Mouse (Mus musculus): ENCODE data around the gene Grm2. TPM values are rescaled to one million over a fixed set of nuclear protein-coding genes. Genes with fewer than 3 reads are reported as not detected.

The Grm2 gene
- not detected in 2 replicates for polyA plus RNA-seq (2012; ENCODE audit: low replicate concordance)

GRCm38 (mm10) chr9:106655884-106656720 is at the start of gene Grm2:
Gene Grm2 (minus strand): TSS chr9:106656082.

GRCm38 (mm10) chr9:106685249-106686101 is 29.6 kb upstream of the Grm2 start, which contains the start of gene Tex264:
Gene Tex264 (minus strand): TSS chr9:106685927.

GRCm38 (mm10) chr9:106626282-106626681 is 29.6 kb downstream of the Grm2 start, which contains the start of gene Iqcf6:
Gene Iqcf6 (plus strand): TSS chr9:106626582.

Other genes starting within 250 kb of the Grm2 start
- gene Rpl29, start 226.6 kb downstream of the Grm2 start, polyA plus RNA-seq (2012; ENCODE audit: low replicate concordance): 53.8 and 70.0 TPM in 2 replicates
- gene Acy1, start 217.8 kb downstream of the Grm2 start, polyA plus RNA-seq (2012; ENCODE audit: low replicate concordance): 7.9 and 24.2 TPM in 2 replicates
- gene Abhd14b, start 208.6 kb downstream of the Grm2 start, polyA plus RNA-seq (2012; ENCODE audit: low replicate concordance): 0.25 and 3.2 TPM in 2 replicates
- gene Abhd14a, start 208.4 kb downstream of the Grm2 start, polyA plus RNA-seq (2012; ENCODE audit: low replicate concordance): 6.5 and 44.6 TPM in 2 replicates
- gene Pcbp4, start 202.8 kb downstream of the Grm2 start, polyA plus RNA-seq (2012; ENCODE audit: low replicate concordance): 17.0 and 27.3 TPM in 2 replicates
- 0.08 TPM in 1 of 2 replicates, not detected in the other for gene Gpr62, start 190.1 kb downstream of the Grm2 start, polyA plus RNA-seq (2012; ENCODE audit: low replicate concordance)
- 642 and 1,004 TPM in 2 replicates for gene Rrp9, start 180.1 kb downstream of the Grm2 start, polyA plus RNA-seq (2012; ENCODE audit: low replicate concordance)
- 12.2 and 22.5 TPM in 2 replicates for gene Parp3, start 179.1 kb downstream of the Grm2 start, polyA plus RNA-seq (2012; ENCODE audit: low replicate concordance)
- not detected in 2 replicates for gene Iqcf1, start 156.1 kb downstream of the Grm2 start, polyA plus RNA-seq (2012; ENCODE audit: low replicate concordance)
- not detected in 2 replicates for gene Iqcf5, start 141.5 kb downstream of the Grm2 start, polyA plus RNA-seq (2012; ENCODE audit: low replicate concordance)
- gene Iqcf3, start 94.5 kb downstream of the Grm2 start, polyA plus RNA-seq (2012; ENCODE audit: low replicate concordance): not detected in 2 replicates
- not detected in 2 replicates for gene Iqcf4, start 85.1 kb downstream of the Grm2 start, polyA plus RNA-seq (2012; ENCODE audit: low replicate concordance)
- gene Iqcf6, start 29.5 kb downstream of the Grm2 start, polyA plus RNA-seq (2012; ENCODE audit: low replicate concordance): not detected in 2 replicates
- gene Tex264, start 29.8 kb upstream of the Grm2 start, polyA plus RNA-seq (2012; ENCODE audit: low replicate concordance): 54.6 and 67.6 TPM in 2 replicates
- gene Rad54l2, start 133.1 kb upstream of the Grm2 start, polyA plus RNA-seq (2012; ENCODE audit: low replicate concordance): 3.3 and 7.6 TPM in 2 replicates
- 1.4 and 8.7 TPM in 2 replicates for gene Dcaf1, start 165.8 kb upstream of the Grm2 start, polyA plus RNA-seq (2012; ENCODE audit: low replicate concordance)
- 23.4 and 43.8 TPM in 2 replicates for gene Rbm15b, start 231.3 kb upstream of the Grm2 start, polyA plus RNA-seq (2012; ENCODE audit: low replicate concordance)
- gene Manf, start 235.9 kb upstream of the Grm2 start, polyA plus RNA-seq (2012; ENCODE audit: low replicate concordance): 70.8 and 84.6 TPM in 2 replicates